Mouse (Mus musculus) erythroblast, embryonic 14.5 days (primary cell): ENCODE measurements around the gene D11Wsu47e.

Source experiments
- GATA1 ChIP-seq: IDR thresholded peaks from 2 replicates; pipeline ENCODE4 v1.6.1; 2012; ENCODE audit warnings: low read length, inconsistent platforms, mixed read lengths
- TAL1 ChIP-seq: IDR thresholded peaks from 3 replicates; pipeline ENCODE4 v1.6.1; 2012; ENCODE audit warnings: low read length, inconsistent platforms, mixed read lengths

GRCm38 (mm10) chr11:113731945-113732612 is 47.9 kb downstream of the D11Wsu47e start:
- no peak for TF ChIP-seq TAL1
- TF ChIP-seq GATA1: no peak
